Mouse (Mus musculus) frontal cortex, postnatal 14 days (tissue): ENCODE results near the gene Tsga10ip.
A peak's percentile ranks its signal among the peaks of the same experiment; 100 is the strongest.

Experiments used
- DNase-seq, 2 experiments: peaks; one replicate each; pipeline ENCODE4 v3.0.0; 2022; ENCODE audit warnings: low spot score in 2 of 2

The Tsga10ip gene

DNA sequence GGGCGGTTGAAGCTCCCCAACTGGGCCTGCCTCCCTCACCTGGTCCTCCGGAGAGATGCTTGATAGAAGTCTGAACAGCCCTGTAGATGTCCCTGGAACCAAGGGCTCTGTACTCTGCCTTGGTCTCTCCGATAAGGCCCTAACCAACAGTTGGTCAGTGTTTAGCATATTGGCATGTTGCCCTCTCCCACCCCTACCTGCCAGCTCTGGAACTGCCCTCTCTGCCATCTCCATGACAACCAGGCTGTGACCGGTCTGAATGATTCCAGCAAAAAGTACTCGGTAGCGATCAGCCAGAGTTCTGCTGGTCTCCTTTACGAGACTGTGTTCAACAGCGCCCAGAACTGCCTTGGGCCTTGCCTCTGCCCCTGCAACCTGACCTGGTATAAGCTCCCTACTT lies at the start of gene Tsga10ip:
Tsga10ip (minus strand) TSS at position 234 of the 400 bp plus-strand sequence.
- DNase-seq, result no peak

DNA sequence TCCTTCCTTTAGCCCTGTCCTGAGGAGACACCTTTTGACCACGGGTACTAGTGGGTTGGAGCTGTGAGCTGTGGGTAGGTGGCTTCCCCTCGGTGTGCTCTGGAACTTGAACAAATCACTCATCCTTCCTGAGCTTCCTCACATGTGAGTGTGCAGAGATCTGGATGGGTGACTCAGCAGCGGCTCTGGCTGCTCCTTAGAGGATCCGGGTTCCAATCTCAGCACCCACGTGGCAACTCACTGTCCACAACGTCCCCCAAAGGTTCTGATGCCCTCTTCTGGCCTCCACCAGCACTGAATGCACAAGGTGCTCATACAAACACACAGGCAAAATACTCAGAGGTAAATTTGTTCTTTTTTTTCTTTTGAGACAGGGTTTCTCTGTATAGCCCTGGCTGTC lies 49.4 kb upstream of the Tsga10ip start:
- DNase-seq, result no peak

DNA sequence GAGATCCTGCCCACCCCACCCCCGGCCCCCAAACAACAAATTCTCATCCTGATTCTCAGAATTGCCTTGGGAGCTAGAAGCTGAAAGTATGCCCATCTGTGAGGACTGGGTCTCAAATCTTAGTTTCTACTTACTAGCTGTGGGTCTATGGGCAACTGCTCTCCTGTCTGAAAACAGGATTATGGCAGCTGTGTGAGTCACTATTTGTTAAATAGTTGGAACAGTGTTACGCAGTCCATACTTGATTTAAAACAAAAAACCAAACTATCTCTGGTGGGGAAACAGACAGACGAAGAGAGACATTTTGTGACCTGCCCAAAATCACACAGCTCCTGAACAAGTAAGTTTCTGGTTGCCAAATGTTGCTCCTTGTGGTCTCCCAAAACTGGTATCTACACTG lies 47.3 kb upstream of the Tsga10ip start:
- no peak for DNase-seq

DNA sequence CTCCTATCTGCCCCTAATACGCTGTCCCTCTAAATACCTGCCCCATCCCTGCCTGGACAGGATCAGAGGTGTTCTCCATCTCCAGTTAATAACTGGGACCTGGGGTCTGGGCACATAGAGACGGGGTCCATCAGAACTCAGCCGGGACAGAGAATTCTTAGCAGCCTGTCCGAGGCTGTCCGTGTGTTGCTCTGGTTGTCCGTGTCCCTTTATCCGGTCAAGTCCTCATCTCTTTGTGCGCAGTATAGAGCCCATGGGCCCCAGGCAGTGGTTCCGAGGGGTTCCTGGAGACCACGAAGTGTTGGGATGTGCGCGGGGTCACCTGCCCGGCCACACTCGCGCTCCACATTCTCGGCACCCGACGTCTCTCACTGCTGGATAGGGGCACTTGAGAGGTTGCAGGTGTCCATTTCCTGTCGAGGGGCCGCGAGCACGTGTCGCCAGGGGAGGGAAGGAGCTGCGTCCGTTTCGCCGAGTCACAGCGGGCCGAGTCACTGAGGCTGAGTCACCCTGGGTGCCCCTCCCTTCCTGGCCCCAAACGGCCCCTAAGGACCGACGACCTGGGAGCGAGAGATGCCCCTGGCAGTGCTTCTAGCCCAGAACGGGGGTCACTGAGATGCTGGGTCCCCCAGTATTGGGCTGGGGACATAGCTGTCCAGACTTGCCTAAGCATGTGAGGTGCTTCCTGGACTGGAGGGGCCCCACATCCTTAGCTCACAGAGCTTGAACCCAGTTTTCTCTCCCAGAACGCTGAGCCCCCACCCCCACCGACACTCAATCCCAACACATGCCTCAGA lies 46.2 kb upstream of the Tsga10ip start:
- DNase-seq, result no peak

DNA sequence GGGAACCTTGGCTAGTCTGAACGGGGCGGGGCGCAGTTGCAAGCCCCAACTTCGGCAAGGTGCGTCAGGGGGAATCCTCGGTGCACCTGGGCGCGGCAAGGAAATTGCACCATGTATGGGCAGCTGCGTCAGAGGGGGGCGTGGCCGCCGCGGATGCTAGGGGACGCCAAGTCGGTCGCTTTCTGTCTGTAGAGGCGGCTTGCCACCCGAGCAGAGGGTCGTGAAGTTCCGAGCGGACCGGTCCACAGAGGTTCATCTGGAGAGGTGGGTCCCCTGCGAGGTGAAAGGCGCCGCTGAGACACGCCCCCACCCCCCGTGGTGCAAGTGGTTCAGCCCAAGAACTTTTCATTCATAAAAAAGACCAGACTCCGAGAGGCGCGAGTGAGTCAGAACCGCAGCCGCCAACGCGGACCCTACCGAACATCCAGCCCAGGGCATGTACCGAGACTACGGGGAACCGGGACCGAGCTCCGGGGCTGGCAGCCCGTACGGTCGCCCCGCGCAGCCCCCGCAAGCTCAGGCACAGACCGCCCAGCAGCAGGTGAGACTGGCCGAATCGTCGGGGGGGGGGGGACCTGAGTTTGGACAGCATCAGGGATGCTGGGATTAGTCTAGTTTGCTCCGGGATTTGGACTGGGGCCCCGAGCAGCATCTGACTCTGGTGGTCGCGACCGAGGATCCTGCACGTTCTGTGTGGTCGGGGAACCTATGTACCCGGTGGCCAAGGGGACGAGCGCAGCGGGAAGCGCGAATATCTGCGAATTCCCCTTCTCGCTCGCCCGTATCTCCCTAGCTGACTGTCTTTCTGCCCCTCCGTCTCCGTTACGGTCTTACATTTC lies 45.4 kb upstream of the Tsga10ip start, which contains the start of gene Fosl1:
Fosl1 (plus strand) TSS at position 33 of the 839 bp plus-strand sequence.
- no peak for DNase-seq

DNA sequence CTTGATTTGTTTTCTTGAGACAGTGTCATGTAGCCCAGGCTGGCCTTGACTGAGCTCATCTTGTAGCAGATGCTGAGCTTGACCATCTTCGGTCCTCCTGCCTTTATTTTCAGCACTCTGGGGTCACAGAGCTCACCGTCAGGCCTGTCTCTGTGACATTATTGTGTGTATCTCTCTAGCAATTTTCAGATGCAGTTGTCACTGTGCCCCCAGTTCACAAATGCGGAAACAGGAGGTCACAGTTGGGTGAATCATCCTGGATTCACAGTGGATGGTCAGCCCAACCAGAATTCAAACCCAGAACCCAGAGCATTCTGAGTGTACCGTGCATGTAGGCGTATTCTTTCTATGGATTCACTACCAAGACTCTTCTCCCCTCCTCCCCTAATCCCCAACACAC lies 43.4 kb upstream of the Tsga10ip start:
- no peak for DNase-seq

DNA sequence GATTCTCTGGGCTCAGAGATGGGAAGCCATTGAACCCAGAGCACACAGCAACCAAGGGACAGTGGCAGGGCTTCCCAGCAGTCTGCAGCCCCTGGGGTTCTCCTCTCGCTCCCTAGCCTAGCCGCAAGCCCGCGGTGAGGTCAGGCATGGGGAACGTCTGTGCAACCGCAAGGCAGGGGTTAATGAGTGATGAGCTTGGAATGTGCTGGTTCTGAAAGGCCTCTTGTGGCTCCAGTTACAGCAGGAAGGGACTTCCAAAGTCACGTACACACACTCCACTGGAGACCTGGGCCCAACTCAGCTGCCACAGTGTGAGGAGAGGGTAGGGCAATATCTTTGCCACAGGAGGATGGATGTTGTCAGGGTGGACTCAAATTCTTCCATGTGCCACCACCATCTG lies 42.6 kb upstream of the Tsga10ip start:
- DNase-seq, result no peak

DNA sequence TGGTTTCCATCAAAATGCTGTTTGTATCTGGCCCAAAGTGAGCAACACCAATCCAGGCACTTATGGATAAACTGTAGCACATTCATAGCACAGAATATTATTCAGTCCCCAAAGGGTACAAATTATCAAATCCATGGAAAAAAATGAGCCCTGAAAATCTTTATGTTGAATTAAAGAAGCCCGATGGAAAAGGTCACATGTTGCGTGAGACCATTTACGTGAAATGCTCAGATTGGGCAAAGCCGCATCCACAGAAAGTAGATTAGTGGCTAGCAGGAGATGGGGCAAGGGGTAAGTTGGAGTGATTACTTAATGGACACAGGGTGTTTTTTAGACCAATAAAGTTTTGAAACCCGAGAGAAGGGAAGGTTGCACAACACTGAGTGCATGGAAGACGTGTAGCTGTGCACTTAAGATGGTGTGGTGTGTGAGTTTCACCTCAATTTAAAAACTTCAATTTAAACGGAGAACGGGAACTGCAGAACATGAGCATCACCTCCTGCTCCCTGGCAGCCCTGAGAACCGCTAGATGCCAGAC lies 42.1 kb upstream of the Tsga10ip start:
- no peak for DNase-seq

DNA sequence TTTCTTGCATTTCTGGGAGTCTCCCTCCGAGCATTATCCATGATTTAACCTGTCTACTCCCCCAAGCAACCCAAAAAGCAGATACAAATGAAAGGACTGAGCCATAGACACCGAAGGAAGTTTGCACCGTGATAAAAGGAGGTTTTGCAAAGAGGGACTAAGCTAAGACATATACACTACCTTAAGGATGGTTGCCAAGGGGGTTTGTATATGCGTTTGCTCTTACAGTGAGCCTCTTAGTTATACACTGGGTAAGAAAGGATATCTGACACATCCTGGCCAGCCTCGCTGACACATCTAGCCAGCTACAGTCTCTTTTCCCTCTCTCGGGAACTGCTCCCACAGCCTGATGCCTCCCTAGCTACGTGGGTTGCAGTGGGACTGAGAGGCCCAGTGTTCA lies 31.6 kb upstream of the Tsga10ip start:
- DNase-seq, result no peak

DNA sequence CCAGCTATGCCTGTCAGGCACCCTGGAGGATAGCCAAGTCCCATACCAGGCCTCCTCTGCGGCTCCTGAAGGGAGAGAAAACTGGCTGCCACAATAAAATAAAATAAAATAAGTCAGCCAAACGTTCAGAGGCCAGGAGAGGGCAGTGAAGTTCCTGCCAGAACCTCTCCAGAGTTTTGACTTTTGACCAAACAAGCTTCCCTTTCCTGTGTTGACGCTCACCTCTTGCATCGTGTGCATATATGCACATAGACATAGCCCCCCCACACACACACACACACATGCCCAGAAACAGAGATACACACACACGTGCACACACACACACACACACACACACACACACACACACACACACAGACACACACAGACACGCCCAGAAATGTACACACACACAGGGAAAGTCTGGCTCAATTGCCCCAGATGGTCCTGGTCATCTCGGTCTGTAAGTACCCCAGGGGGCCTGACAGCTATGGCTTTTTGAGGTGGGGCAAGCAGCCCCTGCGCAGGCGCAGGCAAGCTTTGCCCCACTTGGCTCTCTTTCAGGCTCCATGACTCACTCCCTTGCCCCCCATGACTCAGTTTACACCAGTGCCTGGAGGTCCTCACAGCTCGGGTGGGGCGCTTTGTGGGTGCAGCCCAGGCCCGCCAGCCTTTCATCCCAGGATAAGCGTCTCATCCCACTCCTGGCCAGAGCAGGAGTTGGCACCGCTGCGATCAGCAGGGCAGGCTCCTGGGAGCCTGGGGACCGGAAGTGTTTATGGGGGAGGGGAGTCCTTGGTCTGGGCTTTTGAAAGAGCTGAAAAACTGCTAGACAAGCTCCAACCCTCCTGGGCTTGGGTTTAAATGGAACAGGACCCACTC lies 30.9 kb upstream of the Tsga10ip start:
- no peak for DNase-seq

DNA sequence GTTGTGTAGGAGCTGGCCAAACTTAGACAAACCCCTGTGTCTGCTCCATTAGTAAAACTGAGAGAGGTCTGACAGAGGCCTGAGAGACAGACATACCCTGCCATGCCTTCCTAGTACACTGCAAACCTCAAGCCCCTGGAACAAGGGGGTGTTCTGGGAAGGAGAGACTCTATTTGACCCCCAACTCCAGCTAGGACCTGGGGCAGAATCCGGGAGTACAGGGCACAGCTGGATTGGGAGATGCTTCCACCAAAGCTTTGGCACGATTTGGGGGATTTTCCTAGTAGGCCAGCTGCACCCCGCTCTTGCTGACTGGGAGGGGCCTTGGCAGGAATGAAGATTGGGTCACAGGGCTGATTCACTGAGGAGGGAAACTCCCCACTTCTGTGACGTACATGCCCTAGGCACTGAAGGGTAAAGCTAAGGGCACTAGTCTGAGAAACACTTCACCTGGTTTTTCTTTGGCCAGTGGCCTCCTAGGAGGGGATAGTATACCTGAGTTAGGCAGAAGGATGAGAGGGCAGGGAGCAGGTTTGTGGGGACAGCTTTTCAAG lies 29.7 kb upstream of the Tsga10ip start:
- DNase-seq, result no peak

DNA sequence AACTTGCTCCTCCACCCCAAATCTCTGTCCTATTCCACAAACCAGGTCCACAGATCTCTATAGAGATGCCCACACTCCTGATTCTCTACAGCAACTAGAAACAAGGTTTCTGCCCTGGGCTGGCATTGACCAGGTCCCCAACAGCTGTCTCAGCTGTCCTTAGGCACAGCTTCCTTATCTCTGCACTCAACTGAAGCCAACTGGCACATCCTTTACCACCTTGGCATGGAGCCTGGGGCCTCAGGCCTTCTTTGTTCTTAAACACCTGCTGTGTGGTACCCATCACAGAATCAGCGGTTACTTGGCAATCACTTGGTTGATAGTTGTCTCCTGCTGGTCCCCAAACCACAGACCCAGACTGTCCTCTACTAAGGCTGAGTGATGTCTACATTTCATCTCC lies 28.1 kb upstream of the Tsga10ip start:
- no peak for DNase-seq

DNA sequence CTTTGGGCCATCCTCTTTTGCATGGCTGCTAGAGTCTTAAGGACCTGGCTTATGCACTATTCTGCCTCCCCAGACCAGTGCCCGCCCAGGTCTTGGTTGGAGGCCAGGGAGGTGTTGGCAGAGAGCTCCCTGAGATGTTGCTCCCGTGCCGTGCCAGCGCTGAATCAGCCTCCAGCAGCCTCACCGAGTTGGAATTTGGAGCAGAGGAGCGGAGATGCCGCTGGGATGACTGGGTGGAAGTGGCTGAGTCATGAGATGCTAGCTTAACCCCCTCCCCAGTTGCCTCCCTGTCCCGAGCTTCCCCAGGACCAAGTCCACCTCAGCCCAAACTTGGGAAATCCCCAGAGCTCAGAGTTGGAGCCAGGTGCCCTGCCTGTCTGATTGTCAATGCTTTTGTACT lies 27.5 kb upstream of the Tsga10ip start:
- DNase-seq, result no peak

DNA sequence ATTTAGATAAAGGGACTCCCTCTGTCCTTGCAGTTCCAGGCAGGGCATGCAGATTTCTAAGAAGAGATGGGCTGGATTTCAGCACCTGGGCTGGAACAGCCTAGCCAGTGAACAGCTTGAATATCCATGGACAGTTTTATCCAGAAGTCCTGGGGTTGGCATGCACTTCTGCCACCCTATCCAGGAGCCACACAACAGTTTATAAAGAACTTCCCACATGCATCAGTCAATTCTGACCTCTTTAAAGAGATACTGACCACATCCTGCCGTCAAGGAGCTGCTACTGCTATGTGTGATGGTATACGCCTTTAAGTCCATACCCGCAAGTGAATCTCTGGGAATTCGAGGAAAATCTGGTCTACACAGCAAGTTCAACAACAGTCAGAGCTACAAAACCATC lies 26.9 kb upstream of the Tsga10ip start:
- DNase-seq, result no peak

DNA sequence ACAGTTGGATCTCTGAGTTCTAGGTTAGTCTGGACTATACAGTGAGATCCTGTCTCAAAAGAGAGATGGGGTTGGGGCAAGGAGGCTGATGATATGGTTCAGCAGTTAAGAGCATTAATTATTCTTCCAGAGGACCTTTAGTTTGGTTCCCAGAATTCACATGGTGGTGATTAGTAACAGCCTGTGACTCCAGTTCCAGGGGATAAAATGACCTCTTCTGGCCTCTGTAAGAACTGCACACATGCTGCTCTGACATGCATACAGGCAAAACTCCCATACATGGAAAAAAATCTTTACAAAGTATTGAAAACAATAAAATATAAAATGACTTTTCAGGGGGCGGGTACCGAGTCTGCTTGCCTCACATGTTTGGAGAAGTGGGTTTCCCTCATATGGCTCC lies 25.8 kb upstream of the Tsga10ip start:
- DNase-seq, result no peak

DNA sequence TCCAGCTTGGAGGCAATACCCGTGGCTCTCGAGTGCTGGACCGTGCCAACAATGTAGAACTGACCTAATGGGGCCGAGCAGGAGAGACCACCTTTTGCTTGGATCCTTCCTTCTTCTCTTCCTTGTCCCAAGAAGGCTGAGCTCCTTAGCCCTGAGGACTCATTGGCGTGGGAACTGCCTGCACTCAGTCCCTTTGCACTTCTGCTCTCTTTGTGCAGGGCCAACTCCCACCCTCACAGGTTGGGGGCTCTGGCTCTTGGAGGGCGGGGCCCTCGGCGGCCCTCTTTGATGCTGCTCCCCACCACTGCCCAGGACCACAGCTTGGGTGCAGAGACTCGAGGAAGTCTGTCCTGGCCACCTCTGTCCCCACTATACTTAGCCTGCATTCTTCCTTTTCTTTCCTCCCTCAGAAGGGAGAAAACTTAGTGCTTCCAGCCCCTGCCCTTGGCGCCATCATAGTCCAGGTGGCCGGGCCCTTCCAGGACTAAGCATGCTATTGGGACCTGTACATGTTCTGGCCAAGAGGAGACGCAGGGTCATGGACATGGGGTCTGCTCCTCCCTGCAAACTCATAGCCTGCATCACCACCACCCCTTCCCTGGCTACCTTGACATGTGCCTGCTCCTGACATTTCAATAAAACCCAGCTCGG lies 24.4 kb upstream of the Tsga10ip start:
- DNase-seq, result no peak

DNA sequence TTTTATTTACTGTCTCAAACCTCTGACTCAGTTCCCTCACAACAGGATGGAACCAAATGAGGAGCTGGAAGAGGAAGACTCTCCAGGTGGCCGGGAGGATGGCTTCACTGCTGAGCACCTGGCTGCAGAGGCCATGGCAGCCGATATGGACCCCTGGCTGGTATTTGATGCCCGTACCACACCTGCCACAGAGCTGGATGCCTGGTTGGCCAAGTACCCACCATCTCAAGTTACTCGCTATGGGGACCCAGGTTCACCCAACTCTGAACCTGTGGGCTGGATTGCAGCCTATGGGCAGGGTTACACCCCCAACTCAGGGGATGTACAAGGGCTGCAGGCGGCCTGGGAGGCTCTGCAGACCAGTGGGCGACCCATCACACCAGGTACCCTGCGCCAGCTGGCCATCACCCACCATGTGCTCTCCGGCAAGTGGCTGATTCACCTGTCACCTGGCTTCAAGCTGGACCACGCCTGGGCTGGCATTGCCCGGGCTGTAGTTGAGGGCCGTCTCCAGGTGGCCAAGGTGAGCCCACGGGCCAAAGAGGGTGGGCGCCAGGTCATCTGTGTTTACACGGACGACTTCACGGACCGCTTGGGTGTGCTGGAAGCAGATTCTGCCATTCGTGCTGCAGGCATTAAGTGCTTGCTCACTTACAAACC lies 23.7 kb upstream of the Tsga10ip start:
- DNase-seq, result no peak

DNA sequence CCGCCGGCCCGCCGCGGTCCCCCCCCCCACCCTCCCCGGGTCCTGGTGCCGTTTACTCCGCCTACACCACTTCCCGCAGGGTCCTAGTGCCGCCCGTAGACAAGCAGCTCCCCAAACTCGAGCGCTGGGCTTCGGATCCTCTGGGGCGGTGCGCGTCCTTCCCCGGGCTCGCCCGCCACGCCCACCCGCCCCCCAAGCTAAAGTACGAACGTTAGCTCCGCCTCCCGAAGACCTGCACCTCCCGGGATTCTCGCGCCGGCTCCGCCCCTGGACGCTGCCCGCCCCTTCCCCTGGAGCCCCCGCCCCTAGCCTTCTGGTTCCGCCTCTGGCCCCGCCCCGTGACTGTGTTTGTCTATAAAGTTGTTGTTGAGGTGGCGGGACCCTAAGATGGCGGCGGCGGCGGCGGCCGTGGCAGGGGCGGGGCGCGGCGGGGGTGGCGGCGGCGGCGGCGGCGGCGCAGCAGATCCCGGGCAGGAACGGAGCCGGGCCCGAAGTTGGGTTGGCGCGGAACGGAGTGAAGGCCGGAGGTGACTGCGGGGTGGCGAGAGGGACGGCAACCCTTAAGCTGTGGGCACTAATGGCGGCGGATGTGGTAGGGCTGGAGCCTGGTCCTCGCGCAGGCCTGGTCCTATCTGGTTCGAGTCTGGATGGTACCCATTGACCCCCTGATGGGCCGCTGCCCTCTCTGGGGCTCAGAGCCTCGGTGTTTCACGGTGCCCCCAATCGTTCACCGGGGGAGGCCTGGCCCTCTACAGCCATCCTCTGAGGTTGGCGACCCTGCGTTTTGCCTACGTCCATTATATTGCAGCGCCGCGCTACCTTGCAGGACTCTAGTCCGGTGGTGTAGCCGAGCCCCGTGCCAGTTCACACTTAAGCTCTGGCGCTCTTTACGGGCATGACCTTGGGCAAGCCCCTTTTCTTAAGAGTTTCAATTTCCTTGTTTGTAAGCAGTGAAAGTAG lies 22.7 kb upstream of the Tsga10ip start, which contains the start of the genes Drap1 and AI837181:
Drap1 (minus strand) TSS at position 198 of the 960 bp plus-strand sequence.
AI837181 (plus strand) TSS at position 363 of the 960 bp plus-strand sequence.
- DNase-seq, result peak; percentile 81 to 87
